Mouse (Mus musculus) forebrain, embryonic 15.5 days (tissue): Measurements from ENCODE around the gene Cdh6. TPM values are rescaled to one million over a fixed set of nuclear protein-coding genes. Genes with fewer than 3 reads are reported as not detected.
A peak's percentile ranks its signal among the peaks of the same experiment; 100 is the strongest.

Experiments used
- ATAC-seq: fragments of 200-750 bp; cut with Nextera tagmentation; replicated peaks from 2 replicates; pipeline ENCODE4 v1.8.0; 2017; ENCODE audit warnings: mild to moderate bottlenecking, moderate TSS enrichment, moderate library complexity
- H3K27ac ChIP-seq: fragments of 300-500 bp; sonication (generic); replicated peaks from 2 replicates; pipeline ENCODE4 v1.5.1; 2015; ENCODE audit warnings: mild to moderate bottlenecking, inconsistent platforms
- H3K27me3 ChIP-seq: fragments of 300-500 bp; sonication (generic); 2 replicates; pipeline ENCODE4 v1.6.1; 2015; ENCODE audit warnings: inconsistent platforms
- H3K36me3 ChIP-seq: fragments of 300-500 bp; sonication (generic); 2 replicates; pipeline ENCODE4 v1.6.1; 2015; ENCODE audit warnings: mild to moderate bottlenecking, inconsistent platforms
- H3K4me1 ChIP-seq: fragments of 300-500 bp; sonication (generic); 2 replicates; pipeline ENCODE4 v1.6.1; 2015; ENCODE audit warnings: inconsistent platforms
- H3K4me2 ChIP-seq: fragments of 300-500 bp; sonication (generic); replicated peaks from 2 replicates; pipeline ENCODE4 v1.6.1; 2015; ENCODE audit warnings: mild to moderate bottlenecking, inconsistent platforms
- H3K4me3 ChIP-seq: fragments of 300-500 bp; sonication (generic); 2 replicates; pipeline ENCODE4 v1.5.1; 2015; ENCODE audit warnings: mild to moderate bottlenecking, inconsistent platforms
- H3K9ac ChIP-seq: fragments of 300-500 bp; sonication (generic); replicated peaks from 2 replicates; pipeline ENCODE4 v1.6.1; 2015; ENCODE audit warnings: mild to moderate bottlenecking, inconsistent platforms
- H3K9me3 ChIP-seq: fragments of 300-500 bp; sonication (generic); 2 replicates; pipeline ENCODE4 v1.6.1; 2016; ENCODE audit warnings: inconsistent platforms
- WGBS: fragments of 180-500 bp; shearing (Covaris S2); methylation state at CpG from one replicate; pipeline ENCODE4 v1.1.7; 2015; ENCODE audit warnings: mixed read lengths; 5-methylcytosine and 5-hydroxymethylcytosine counted together
- polyA plus RNA-seq: library from polyadenylated mRNA; unstranded; fragments of >200 nt; fragmentation: Nextera tagmentation; extraction: Ambion mirVana; gene quantifications from 2 replicates; pipeline ENCODE4 v1.2.1, GENCODE M21; 2015

The Cdh6 gene
- polyA plus RNA-seq: 9.3 and 10.3 TPM in 2 replicates

GRCm38 (mm10) chr15:13173071-13173778 lies at the start of gene Cdh6:
Cdh6 (minus strand) TSS chr15:13173675.
- Histone ChIP-seq H3K36me3 (no peaks in the 10 kb centered on the region), H3K27ac (peak within 1 kb of the TSS; percentile 77), H3K4me1 (peaks cover 31% of the 10 kb centered on the region), H3K27me3 (peaks cover 3% of the 10 kb centered on the region; the same call in 1 of the 2 replicates), H3K9me3 (no peaks in the 10 kb centered on the region), H3K9ac (peak within 1 kb of the TSS; percentile 62), H3K4me2 (peak within 1 kb of the TSS; percentile 83), H3K4me3 (peak within 1 kb of the TSS; percentile 63)
- ATAC-seq: peak; percentile 95
- under 1% methylated on average over 42 of the region's 42 CpGs for WGBS

- WGBS: 13% methylated on average over 9 of the region's 9 CpGs
- ATAC-seq: peak; percentile 43; the same call in 1 of the 2 replicates
- H3K9ac ChIP-seq: no peak overlapping the region
- no peak overlapping the region for H3K4me2 ChIP-seq
- H3K4me1 ChIP-seq: no peaks in the 10 kb centered on the region
- no peaks in the 10 kb centered on the region for H3K27me3 ChIP-seq
- no peaks in the 10 kb centered on the region for H3K36me3 ChIP-seq
- H3K27ac ChIP-seq: no peak overlapping the region
- H3K4me3 ChIP-seq: no peak overlapping the region
- no peaks in the 10 kb centered on the region for H3K9me3 ChIP-seq
Observed at GRCm38 (mm10) chr15:13219727-13220454, 46.4 kb upstream of the Cdh6 start.

GRCm38 (mm10) chr15:13217800-13218199 lies 44.3 kb upstream of the Cdh6 start:
- no peak overlapping the region for H3K4me2 ChIP-seq
- 24% methylated on average over 3 of the region's 3 CpGs for WGBS
- H3K9ac ChIP-seq: no peak overlapping the region
- no peak overlapping the region for H3K4me3 ChIP-seq
- H3K4me1 ChIP-seq: no peaks in the 10 kb centered on the region
- H3K9me3 ChIP-seq: no peaks in the 10 kb centered on the region
- no peak for ATAC-seq
- H3K27ac ChIP-seq: no peak overlapping the region
- H3K27me3 ChIP-seq: no peaks in the 10 kb centered on the region
- H3K36me3 ChIP-seq: no peaks in the 10 kb centered on the region

- Histone ChIP-seq H3K27ac (no peak overlapping the region), H3K4me1 (no peaks in the 10 kb centered on the region), H3K9me3 (no peaks in the 10 kb centered on the region), H3K4me2 (no peak overlapping the region), H3K36me3 (no peaks in the 10 kb centered on the region), H3K9ac (no peak overlapping the region), H3K4me3 (no peak overlapping the region), H3K27me3 (no peaks in the 10 kb centered on the region)
- WGBS: 71% methylated on average over 1 of the region's 1 CpGs
- ATAC-seq: no peak
Observed at GRCm38 (mm10) chr15:13217161-13217560, 43.7 kb upstream of the Cdh6 start.

GRCm38 (mm10) chr15:13212956-13213355 lies 39.5 kb upstream of the Cdh6 start:
- 81% methylated on average over 1 of the region's 1 CpGs for WGBS
- no peak overlapping the region for H3K4me3 ChIP-seq

GRCm38 (mm10) chr15:13212027-13212685 lies 38.7 kb upstream of the Cdh6 start:
- Histone ChIP-seq H3K9ac (no peak overlapping the region), H3K27me3 (no peaks in the 10 kb centered on the region), H3K4me3 (no peak overlapping the region), H3K4me2 (no peak overlapping the region), H3K4me1 (no peaks in the 10 kb centered on the region), H3K36me3 (no peaks in the 10 kb centered on the region), H3K27ac (no peak overlapping the region), H3K9me3 (no peaks in the 10 kb centered on the region)
- 4% methylated on average over 4 of the region's 4 CpGs for WGBS
- no peak for ATAC-seq

More at GRCm38 (mm10) chr15:13212956-13213355, 39.5 kb upstream of the Cdh6 start:
- Histone ChIP-seq H3K9me3 (no peaks in the 10 kb centered on the region), H3K4me2 (no peak overlapping the region), H3K27ac (no peak overlapping the region), H3K27me3 (no peaks in the 10 kb centered on the region), H3K4me1 (no peaks in the 10 kb centered on the region), H3K36me3 (no peaks in the 10 kb centered on the region), H3K9ac (no peak overlapping the region)
- ATAC-seq: no peak

GRCm38 (mm10) chr15:13210186-13210585 lies 36.7 kb upstream of the Cdh6 start:
- WGBS: 88% methylated on average over 6 of the region's 6 CpGs
- no peak overlapping the region for H3K4me3 ChIP-seq
- no peaks in the 10 kb centered on the region for H3K4me1 ChIP-seq
- no peaks in the 10 kb centered on the region for H3K36me3 ChIP-seq
- no peak overlapping the region for H3K9ac ChIP-seq
- H3K9me3 ChIP-seq: no peaks in the 10 kb centered on the region
- H3K27me3 ChIP-seq: no peaks in the 10 kb centered on the region
- no peak overlapping the region for H3K27ac ChIP-seq
- H3K4me2 ChIP-seq: no peak overlapping the region
- no peak for ATAC-seq

GRCm38 (mm10) chr15:13208716-13209115 lies 35.2 kb upstream of the Cdh6 start:
- H3K9ac ChIP-seq: no peak overlapping the region
- no peak overlapping the region for H3K27ac ChIP-seq
- H3K9me3 ChIP-seq: no peaks in the 10 kb centered on the region
- no peak overlapping the region for H3K4me3 ChIP-seq
- H3K4me1 ChIP-seq: no peaks in the 10 kb centered on the region
- H3K36me3 ChIP-seq: no peaks in the 10 kb centered on the region
- no peak for ATAC-seq
- 82% methylated on average over 7 of the region's 7 CpGs for WGBS
- no peak overlapping the region for H3K4me2 ChIP-seq
- no peaks in the 10 kb centered on the region for H3K27me3 ChIP-seq

GRCm38 (mm10) chr15:13196237-13196636 lies 22.8 kb upstream of the Cdh6 start:
- Histone ChIP-seq H3K27me3 (no peaks in the 10 kb centered on the region), H3K36me3 (no peaks in the 10 kb centered on the region), H3K9me3 (no peaks in the 10 kb centered on the region), H3K4me1 (no peaks in the 10 kb centered on the region), H3K27ac (no peak overlapping the region), H3K4me2 (no peak overlapping the region), H3K4me3 (no peak overlapping the region), H3K9ac (no peak overlapping the region)
- ATAC-seq: no peak
- WGBS: 40% methylated on average over 1 of the region's 1 CpGs

- H3K4me3 ChIP-seq: no peak overlapping the region
- no peak overlapping the region for H3K9ac ChIP-seq
- H3K4me1 ChIP-seq: no peaks in the 10 kb centered on the region
- ATAC-seq: no peak
- no peaks in the 10 kb centered on the region for H3K27me3 ChIP-seq
- no peaks in the 10 kb centered on the region for H3K36me3 ChIP-seq
- H3K27ac ChIP-seq: no peak overlapping the region
- H3K9me3 ChIP-seq: no peaks in the 10 kb centered on the region
- no peak overlapping the region for H3K4me2 ChIP-seq
Observed at GRCm38 (mm10) chr15:13194048-13194447, 20.6 kb upstream of the Cdh6 start.

GRCm38 (mm10) chr15:13193076-13193475 lies 19.6 kb upstream of the Cdh6 start:
- Histone ChIP-seq H3K4me1 (no peaks in the 10 kb centered on the region), H3K27me3 (no peaks in the 10 kb centered on the region), H3K36me3 (no peaks in the 10 kb centered on the region), H3K4me3 (no peak overlapping the region), H3K9ac (no peak overlapping the region), H3K9me3 (no peaks in the 10 kb centered on the region), H3K27ac (no peak overlapping the region), H3K4me2 (no peak overlapping the region)
- ATAC-seq: no peak
- 65% methylated on average over 11 of the region's 11 CpGs for WGBS

GRCm38 (mm10) chr15:13183661-13184060 lies 10.2 kb upstream of the Cdh6 start:
- 63% methylated on average over 5 of the region's 5 CpGs for WGBS
- peaks cover 9% of the 10 kb centered on the region; the same call in 1 of the 2 replicates for H3K4me1 ChIP-seq
- H3K36me3 ChIP-seq: no peaks in the 10 kb centered on the region
- H3K27me3 ChIP-seq: no peaks in the 10 kb centered on the region
- no peak overlapping the region for H3K4me2 ChIP-seq
- no peak overlapping the region for H3K27ac ChIP-seq
- no peak overlapping the region for H3K9ac ChIP-seq
- no peaks in the 10 kb centered on the region for H3K9me3 ChIP-seq
- peak; percentile 47; the same call in 1 of the 2 replicates for ATAC-seq
- H3K4me3 ChIP-seq: no peak overlapping the region
